Mouse (Mus musculus) left cerebral cortex, adult 2 months (tissue): ENCODE measurements around the gene Pgd. TPM values are rescaled to one million over a fixed set of nuclear protein-coding genes. Genes with fewer than 3 reads are reported as not detected.

Source experiments
- DNase-seq, 2 experiments: peaks; one replicate each; pipeline ENCODE4 v3.0.0; 2021 to 2022; ENCODE audit warnings: low spot score in 2 of 2, mixed read lengths in 1 of 2; ENCODE audit errors: extremely low spot score in 1 of 2
- H3K27ac ChIP-seq: fragments of 200-600 bp; 2 replicates; pipeline ENCODE4 v1.8.1; 2022
- H3K4me3 ChIP-seq: fragments of 200-600 bp; 2 replicates; pipeline ENCODE4 v1.8.1; 2022
- CTCF ChIP-seq: fragments of 200-600 bp; IDR thresholded peaks from 2 replicates; pipeline ENCODE4 v1.8.1; 2022; ENCODE audit warnings: antibody characterized with exemption, mild to moderate bottlenecking, moderate library complexity
- intact Hi-C: fragments of 180-260 bp; cut with DNase I; formaldehyde crosslinking; loops from one replicate; pipeline ENCODE4 v1.15.1; 2025
- total RNA-seq, 2 experiments: library from RNA; stranded (reverse); gene quantifications; 2 replicates each; pipeline ENCODE4 v1.2.3; 2021

Pgd gene
- total RNA-seq, 2 experiments from 2014 or later: 35.1 to 36.5 TPM

GRCm38 (mm10) chr4:149166957-149167611, 513 bp upstream of the Pgd start:
- TF ChIP-seq CTCF: no peak
- H3K27ac ChIP-seq: peak overlapping the region; percentile 20
- peak overlapping the region; percentile 94 for H3K4me3 ChIP-seq
- intact Hi-C loops: loop anchor here (5.0 kb wide), 1 partner anchor 140 kb away; the partner anchor contains the start of gene Kif1b
- no peak for DNase-seq

- TF ChIP-seq CTCF: peak; percentile 34
- no peak overlapping the region for H3K27ac ChIP-seq
- H3K4me3 ChIP-seq: no peak overlapping the region
- intact Hi-C loops: no loop called here
- no peak for DNase-seq
Observed at GRCm38 (mm10) chr4:149164150-149164549, 2.4 kb downstream of the Pgd start.

- TF ChIP-seq CTCF: no peak
- intact Hi-C loops: no loop called here
- no peak overlapping the region for H3K4me3 ChIP-seq
- DNase-seq: no peak
- H3K27ac ChIP-seq: no peak overlapping the region
Observed at GRCm38 (mm10) chr4:149163196-149163595, 3.4 kb downstream of the Pgd start.

- intact Hi-C loops: no loop called here
Observed at GRCm38 (mm10) chr4:149161166-149161565, 5.4 kb downstream of the Pgd start.

GRCm38 (mm10) chr4:149159891-149160290, 6.7 kb downstream of the Pgd start:
- Histone ChIP-seq H3K4me3 (no peak overlapping the region), H3K27ac (no peak overlapping the region)
- intact Hi-C loops: no loop called here
- no peak for TF ChIP-seq CTCF
- DNase-seq: no peak

More at GRCm38 (mm10) chr4:149161166-149161565, 5.4 kb downstream of the Pgd start:
- no peak overlapping the region for H3K27ac ChIP-seq
- H3K4me3 ChIP-seq: no peak overlapping the region
- DNase-seq: no peak
- TF ChIP-seq CTCF: no peak

- Histone ChIP-seq H3K4me3 (no peak overlapping the region), H3K27ac (no peak overlapping the region)
- no peak for DNase-seq
- intact Hi-C loops: no loop called here
- TF ChIP-seq CTCF: no peak
Observed at GRCm38 (mm10) chr4:149159203-149159602, 7.4 kb downstream of the Pgd start.

- Histone ChIP-seq H3K27ac (no peak overlapping the region), H3K4me3 (no peak overlapping the region)
- DNase-seq: no peak
- intact Hi-C loops: no loop called here
- TF ChIP-seq CTCF: no peak
Observed at GRCm38 (mm10) chr4:149157415-149157973, 9.1 kb downstream of the Pgd start.

GRCm38 (mm10) chr4:149155711-149156110, 10.9 kb downstream of the Pgd start:
- no peak for TF ChIP-seq CTCF
- DNase-seq: no peak
- no peak overlapping the region for H3K27ac ChIP-seq
- intact Hi-C loops: no loop called here
- H3K4me3 ChIP-seq: no peak overlapping the region

- DNase-seq: no peak
- TF ChIP-seq CTCF: no peak
- intact Hi-C loops: no loop called here
- H3K4me3 ChIP-seq: no peak overlapping the region
- H3K27ac ChIP-seq: no peak overlapping the region
Observed at GRCm38 (mm10) chr4:149154859-149155258, 11.7 kb downstream of the Pgd start.

GRCm38 (mm10) chr4:149150721-149151120, 15.8 kb downstream of the Pgd start:
- intact Hi-C loops: no loop called here
- no peak for DNase-seq
- no peak overlapping the region for H3K4me3 ChIP-seq
- H3K27ac ChIP-seq: no peak overlapping the region
- TF ChIP-seq CTCF: no peak

- H3K4me3 ChIP-seq: no peak overlapping the region
- no peak for TF ChIP-seq CTCF
- no peak for DNase-seq
- no peak overlapping the region for H3K27ac ChIP-seq
- intact Hi-C loops: no loop called here
Observed at GRCm38 (mm10) chr4:149150256-149150655, 16.3 kb downstream of the Pgd start.

- H3K4me3 ChIP-seq: no peak overlapping the region
- no peak for DNase-seq
- no peak for TF ChIP-seq CTCF
- H3K27ac ChIP-seq: no peak overlapping the region
- intact Hi-C loops: loop anchor here (10.0 kb wide), 2 partner anchors 295 to 565 kb away; no protein-coding TSS in a partner anchor
Observed at GRCm38 (mm10) chr4:149149611-149150010, 17.0 kb downstream of the Pgd start.

- no peak overlapping the region for H3K4me3 ChIP-seq
- no peak for TF ChIP-seq CTCF
- H3K27ac ChIP-seq: no peak overlapping the region
- DNase-seq: no peak
- intact Hi-C loops: loop anchor here (10.0 kb wide), 2 partner anchors 296 to 566 kb away; no protein-coding TSS in a partner anchor
Observed at GRCm38 (mm10) chr4:149149196-149149595, 17.4 kb downstream of the Pgd start.
